Mouse (Mus musculus) ES-E14 (cell line): ENCODE measurements around the gene Fzr1. TPM values are rescaled to one million over a fixed set of nuclear protein-coding genes. Genes with fewer than 3 reads are reported as not detected.

Experiments used
- DNase-seq: peaks from one replicate; pipeline ENCODE4 v3.0.0-alpha.2; 2013; ENCODE audit warnings: low read depth, low spot score
- H3K27ac ChIP-seq: 2 replicates; pipeline ENCODE4 v1.5.1; 2012; ENCODE audit warnings: low read depth, mild to moderate bottlenecking, low read length, moderate library complexity, mixed read lengths; ENCODE audit not compliant: poor library complexity, insufficient read depth, severe bottlenecking
- H3K36me3 ChIP-seq: 2 replicates; pipeline ENCODE4 v1.6.1; 2012; ENCODE audit warnings: mild to moderate bottlenecking, low read length, moderate library complexity, mixed read lengths; ENCODE audit not compliant: control insufficient read depth, poor library complexity, insufficient read depth, severe bottlenecking
- H3K4me1 ChIP-seq, 2 experiments: fragments of 150-350 bp in 1 of 2; sonication (generic) in 1 of 2; 2 replicates each; pipeline ENCODE4 v1.6.1; 2012; ENCODE audit warnings: low read length in 2 of 2, mild to moderate bottlenecking in 1 of 2, mixed read lengths in 1 of 2; ENCODE audit not compliant: control insufficient read depth in 2 of 2, insufficient read depth in 2 of 2, poor library complexity in 1 of 2
- H3K4me3 ChIP-seq, 2 experiments: fragments of 150-350 bp in 1 of 2; sonication (generic) in 1 of 2; 2 replicates each; pipeline ENCODE4 v1.5.1; 2012; ENCODE audit warnings: low read length in 2 of 2, low read depth in 1 of 2, mild to moderate bottlenecking in 1 of 2, mixed read lengths in 1 of 2; ENCODE audit not compliant: insufficient read depth in 1 of 2, poor library complexity in 1 of 2, severe bottlenecking in 1 of 2
- H3K9ac ChIP-seq: 2 replicates; pipeline ENCODE4 v1.6.1; 2012; ENCODE audit warnings: low read depth, mild to moderate bottlenecking, low read length, mixed read lengths; ENCODE audit not compliant: poor library complexity, insufficient read depth, severe bottlenecking
- H3K9me3 ChIP-seq: fragments of 150-350 bp; sonication (generic); 2 replicates; pipeline ENCODE4 v1.6.1; 2012; ENCODE audit warnings: low read depth, mild to moderate bottlenecking, low read length; ENCODE audit not compliant: control insufficient read depth, insufficient read depth
- CHD2 ChIP-seq: IDR thresholded peaks from 2 replicates; pipeline ENCODE4 v1.6.1; 2014; ENCODE audit warnings: mild to moderate bottlenecking, low read depth, low read length, inconsistent platforms
- HCFC1 ChIP-seq: IDR thresholded peaks from 2 replicates; pipeline ENCODE4 v1.6.1; 2012; ENCODE audit warnings: low read length, inconsistent platforms, borderline replicate concordance; ENCODE audit not compliant: insufficient read depth
- MAFK ChIP-seq: IDR thresholded peaks from 2 replicates; pipeline ENCODE4 v1.6.1; 2014; ENCODE audit warnings: mild to moderate bottlenecking, low read depth, low read length, inconsistent platforms; ENCODE audit not compliant: insufficient read depth
- ZC3H11A ChIP-seq: IDR thresholded peaks from 2 replicates; pipeline ENCODE4 v1.6.1; 2012; ENCODE audit warnings: low read depth, mild to moderate bottlenecking, inconsistent platforms, low read length, borderline replicate concordance
- ZNF384 ChIP-seq: IDR thresholded peaks from 2 replicates; pipeline ENCODE4 v1.6.1; 2012; ENCODE audit warnings: low read depth, low read length, inconsistent platforms
- in situ Hi-C, 2 experiments: fragments of 600-800 bp; cut with MboI; formaldehyde crosslinking; loops; one replicate each; pipeline ENCODE4 v1.15.1; 2025; ENCODE audit warnings: low sequenced_read_pairs in 2 of 2, inconsistent platforms in 1 of 2; ENCODE audit not compliant: unreplicated experiment in 2 of 2
- total RNA-seq: library from RNA; depleted of rRNA; stranded (reverse); fragments of 300-350 nt; gene quantifications from 2 replicates; pipeline ENCODE4 v1.2.3, GENCODE M21; 2012

Fzr1 gene
- total RNA-seq, 1 experiment = 63.0 TPM

DNA sequence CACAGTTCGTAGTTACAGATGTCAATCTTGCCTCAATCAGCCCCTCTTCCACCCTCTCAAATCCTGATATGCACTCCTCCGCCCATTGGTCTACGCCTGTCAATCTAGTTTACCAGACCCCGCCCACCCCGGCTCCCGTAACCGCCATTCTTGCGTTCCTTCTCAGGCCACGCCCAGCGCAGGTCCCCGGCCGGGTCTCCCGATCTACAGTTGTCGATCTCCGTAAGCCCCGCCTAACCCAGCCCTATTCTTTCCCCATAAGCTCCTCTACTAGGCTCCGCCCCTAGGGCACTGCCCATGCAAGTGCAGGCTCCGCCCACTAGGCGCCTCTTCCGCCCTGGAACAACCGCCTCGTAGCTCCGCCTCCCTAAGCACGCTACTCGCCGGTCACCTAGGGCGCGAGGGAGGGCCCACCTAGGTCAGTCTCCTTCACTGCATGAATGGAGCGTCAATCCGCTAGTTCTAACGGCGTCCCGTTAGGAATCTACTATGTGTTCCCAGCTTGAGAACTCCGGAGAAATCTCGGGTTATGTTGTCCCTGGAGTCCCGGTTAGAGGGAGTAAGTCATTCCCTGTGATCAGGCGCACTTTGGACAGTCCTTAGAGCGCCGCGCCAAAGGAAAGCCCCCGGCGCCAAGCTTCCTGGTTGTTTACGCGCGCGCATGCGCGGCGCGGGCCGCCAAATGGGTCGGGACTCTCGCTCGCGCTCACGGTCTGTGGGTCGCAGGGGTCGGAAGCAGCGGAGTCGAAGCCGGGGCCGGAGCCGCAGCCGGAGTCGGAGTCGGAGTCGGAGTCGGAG, 57.6 kb downstream of the Fzr1 start, which contains the start of gene Cactin:
Cactin (plus strand) TSS at position 554 of the 798 bp plus-strand sequence.
- Histone ChIP-seq H3K36me3 (peaks cover 44% of the 10 kb centered on the region), H3K9me3 (no peaks in the 10 kb centered on the region), H3K4me1 (peaks cover 0 to 23% of the 10 kb centered on the region in 2 experiments; a peak in 2 of 4 replicates), H3K9ac (peak within 1 kb of the TSS; percentile 94), H3K27ac (peak within 1 kb of the TSS; percentile 77), H3K4me3 (peak within 1 kb of the TSS; percentile 74 to 93)
- peak; percentile 88 for TF ChIP-seq HCFC1
- no peak for TF ChIP-seq ZC3H11A
- in situ Hi-C loops = no loop called here
- peak; percentile 100 for DNase-seq

DNA sequence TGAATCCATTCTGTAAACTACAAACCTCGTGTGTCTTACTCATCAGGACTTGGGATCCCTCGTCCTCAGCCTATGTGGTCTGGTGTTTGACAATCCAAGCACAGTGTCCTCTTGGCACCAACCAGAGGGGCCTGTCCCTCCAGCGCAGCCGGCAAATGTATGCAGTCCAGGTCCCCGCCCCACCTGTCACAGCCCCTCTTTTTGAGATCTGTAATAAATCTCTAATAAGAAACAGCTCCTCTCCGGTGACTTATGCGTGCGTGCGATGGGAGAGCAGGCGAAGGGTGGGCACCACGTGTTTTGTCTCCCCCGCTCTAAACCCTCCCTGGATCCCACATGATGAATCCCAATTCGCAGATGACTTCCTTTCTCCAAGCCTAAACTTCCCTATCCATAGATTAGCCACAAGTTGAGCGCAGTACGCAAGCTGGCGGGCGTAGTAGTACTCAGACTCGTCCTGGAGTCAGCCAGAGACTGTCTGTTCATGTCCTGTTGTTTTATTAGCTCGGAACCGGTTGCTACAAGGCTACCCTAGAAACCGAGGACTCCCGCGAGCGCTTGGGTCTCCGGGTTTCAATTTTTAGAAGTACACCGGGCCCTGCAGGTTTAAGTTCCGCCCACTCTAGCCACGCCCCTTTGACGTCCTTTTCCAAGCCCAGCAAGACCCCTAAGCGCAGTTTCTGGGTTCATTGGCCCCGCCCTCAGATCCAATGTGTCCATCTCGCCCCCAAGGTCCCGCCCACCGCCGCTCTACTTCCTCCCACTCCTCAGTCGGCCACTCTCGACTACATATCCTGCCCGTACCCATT, 58.4 kb downstream of the Fzr1 start:
- peak overlapping the region; percentile 83 for H3K9ac ChIP-seq
- H3K27ac ChIP-seq = peak overlapping the region; percentile 47
- DNase-seq = peak; percentile 100
- no peak for TF ChIP-seq ZC3H11A
- TF ChIP-seq MAFK = no peak
- no peak for TF ChIP-seq HCFC1
- no peak; the same call in 1 of the 2 replicates for TF ChIP-seq CHD2
- no peak for TF ChIP-seq ZNF384
- peak overlapping the region; percentile 70 to 74 for H3K4me3 ChIP-seq
- H3K4me1 ChIP-seq = peaks cover 0 to 22% of the 10 kb centered on the region in 2 experiments; a peak in 2 of 4 replicates
- peaks cover 42% of the 10 kb centered on the region for H3K36me3 ChIP-seq
- in situ Hi-C loops = no loop called here
- H3K9me3 ChIP-seq = no peaks in the 10 kb centered on the region

GRCm38 (mm10) chr10:81319330-81319699, 59.0 kb downstream of the Fzr1 start:
- Histone ChIP-seq H3K27ac (no peak overlapping the region), H3K9me3 (no peaks in the 10 kb centered on the region), H3K4me1 (peaks cover 0 to 22% of the 10 kb centered on the region in 2 experiments; a peak in 2 of 4 replicates), H3K36me3 (peaks cover 41% of the 10 kb centered on the region), H3K9ac (peak overlapping the region; percentile 83; the same call in 1 of the 2 replicates), H3K4me3 (peak overlapping the region; percentile 70 to 74; a peak in 3 of 4 replicates)
- in situ Hi-C loops = no loop called here
- DNase-seq = no peak
- TF ChIP-seq HCFC1 (no peak), CHD2 (no peak), MAFK (no peak), ZC3H11A (no peak), ZNF384 (no peak)

DNA sequence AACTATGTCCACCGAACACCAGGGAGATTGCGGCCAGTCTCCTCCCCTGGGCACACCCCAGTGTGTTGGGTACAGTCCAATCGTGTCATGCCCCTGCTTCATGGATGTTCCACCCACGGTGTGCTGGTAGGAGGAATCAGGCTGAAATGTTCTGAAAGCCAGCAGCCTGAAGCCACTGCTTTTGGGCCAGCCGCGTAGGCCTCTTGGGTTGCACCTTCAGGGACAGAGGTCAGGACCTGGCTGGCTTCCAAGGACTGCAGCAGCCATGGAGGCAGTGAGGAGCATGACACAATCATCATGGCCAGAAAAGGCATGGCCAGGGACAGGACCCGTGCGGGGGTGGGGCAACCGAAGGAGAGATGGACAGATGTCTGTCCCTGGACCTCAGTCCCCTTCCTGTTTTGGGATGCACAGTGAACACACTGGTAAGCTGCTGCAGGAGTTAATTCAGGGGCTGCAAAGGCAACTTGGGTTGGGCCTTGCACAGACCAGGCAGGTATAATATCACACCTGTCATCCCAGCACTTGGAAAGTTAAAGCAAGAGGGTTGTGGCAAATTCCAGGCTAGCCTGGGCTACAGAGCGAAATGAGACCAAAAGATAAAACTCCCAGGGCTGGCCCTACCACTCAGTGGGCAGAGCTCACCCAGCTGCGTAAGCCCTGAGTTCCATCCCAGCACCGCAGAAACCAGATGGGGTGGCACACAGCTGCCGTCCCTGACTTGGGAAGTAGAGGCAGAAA, 59.6 kb downstream of the Fzr1 start:
- Histone ChIP-seq H3K4me1 (peaks cover 0 to 22% of the 10 kb centered on the region in 2 experiments; a peak in 2 of 4 replicates), H3K27ac (no peak overlapping the region), H3K36me3 (peaks cover 41% of the 10 kb centered on the region)

More for the DNA sequence above, 59.6 kb downstream of the Fzr1 start:
- H3K9ac ChIP-seq = peak overlapping the region; percentile 83; the same call in 1 of the 2 replicates
- H3K9me3 ChIP-seq = no peaks in the 10 kb centered on the region
- DNase-seq = no peak
- H3K4me3 ChIP-seq = no peak overlapping the region
- in situ Hi-C loops = no loop called here
- no peak for TF ChIP-seq HCFC1
